Mouse (Mus musculus): ENCODE results near the gene Asic2.
A peak's percentile ranks its signal among the peaks of the same experiment; 100 is the strongest.

GRCm38 (mm10) chr11:81364442-81364841 lies 603.8 kb downstream of the Asic2 start:
- no peak for TF ChIP-seq EP300 (IDR thresholded peaks at IDR 0.05; ENCODE audit: low read depth)
- TF ChIP-seq CTCF (IDR thresholded peaks at IDR 0.05; ENCODE audit: low read depth), result peak; percentile 33; the same call in 1 of the 2 replicates
